Mouse (Mus musculus) midbrain, postnatal 0 days (tissue): Measurements from ENCODE around the gene Nrip2. TPM values are rescaled to one million over a fixed set of nuclear protein-coding genes. Genes with fewer than 3 reads are reported as not detected.

Experiments
- ATAC-seq: fragments of 200-750 bp; cut with Nextera tagmentation; 2 replicates; pipeline ENCODE4 v1.8.0; 2017; ENCODE audit warnings: moderate number of reproducible peaks, mild to moderate bottlenecking, moderate TSS enrichment, moderate library complexity; ENCODE audit not compliant: low FRiP score
- DNase-seq: peaks from one replicate; pipeline ENCODE4 v3.0.0-alpha.2; 2015; ENCODE audit warnings: low spot score
- H3K27ac ChIP-seq: fragments of 300-500 bp; sonication (generic); 2 replicates; pipeline ENCODE4 v1.5.1; 2014; ENCODE audit warnings: low read depth, mild to moderate bottlenecking, low read length, mixed read lengths
- H3K27me3 ChIP-seq: fragments of 300-500 bp; sonication (generic); 2 replicates; pipeline ENCODE4 v1.6.1; 2014; ENCODE audit warnings: low read length, control low read depth, mixed read lengths; ENCODE audit not compliant: insufficient read depth
- H3K36me3 ChIP-seq: fragments of 300-500 bp; sonication (generic); 2 replicates; pipeline ENCODE4 v1.6.1; 2014; ENCODE audit warnings: low read length, control low read depth, mixed read lengths; ENCODE audit not compliant: insufficient read depth
- H3K4me1 ChIP-seq: fragments of 300-500 bp; sonication (generic); 2 replicates; pipeline ENCODE4 v1.6.1; 2014; ENCODE audit warnings: mild to moderate bottlenecking, control low read depth, antibody characterized with exemption, low read length, mixed read lengths; ENCODE audit not compliant: insufficient read depth
- H3K4me2 ChIP-seq: fragments of 300-500 bp; sonication (generic); 2 replicates; pipeline ENCODE4 v1.6.1; 2014; ENCODE audit warnings: low read depth, mild to moderate bottlenecking, low read length, mixed read lengths; ENCODE audit not compliant: poor library complexity, severe bottlenecking
- H3K4me3 ChIP-seq: fragments of 300-500 bp; sonication (generic); 2 replicates; pipeline ENCODE4 v1.5.1; 2014; ENCODE audit warnings: low read depth, mild to moderate bottlenecking, low read length, moderate library complexity
- H3K9ac ChIP-seq: fragments of 300-500 bp; sonication (generic); replicated peaks from 2 replicates; pipeline ENCODE4 v1.6.1; 2014; ENCODE audit warnings: mild to moderate bottlenecking, low read length, moderate library complexity, mixed read lengths; ENCODE audit not compliant: poor library complexity, severe bottlenecking
- H3K9me3 ChIP-seq: fragments of 300-500 bp; sonication (generic); 2 replicates; pipeline ENCODE4 v1.6.1; 2016; ENCODE audit warnings: low read length, control low read depth
- CTCF ChIP-seq: IDR thresholded peaks from 2 replicates; pipeline ENCODE4 v1.5.1; 2016; ENCODE audit warnings: antibody characterized with exemption, mild to moderate bottlenecking
- WGBS: fragments of 180-500 bp; shearing (Covaris S2); extraction: QIAGEN DNeasy Blood & Tissue Kit; methylation state at CpG from one replicate; pipeline ENCODE4 v1.1.7; 2014; 5-methylcytosine and 5-hydroxymethylcytosine counted together
- polyA plus RNA-seq: library from polyadenylated mRNA; unstranded; fragments of >200 nt; fragmentation: Nextera tagmentation; extraction: Ambion mirVana; gene quantifications from 2 replicates; pipeline ENCODE4 v1.2.1, GENCODE M21; 2015
- total RNA-seq: library from RNA; depleted of rRNA; stranded (reverse); fragments of >200 nt; gene quantifications from 2 replicates; pipeline ENCODE4 v1.2.3, GENCODE M21; 2014

Nrip2 gene
- total and polyA plus RNA-seq, 2 experiments from 2014 or later, result 11.6 to 13.0 TPM

DNA sequence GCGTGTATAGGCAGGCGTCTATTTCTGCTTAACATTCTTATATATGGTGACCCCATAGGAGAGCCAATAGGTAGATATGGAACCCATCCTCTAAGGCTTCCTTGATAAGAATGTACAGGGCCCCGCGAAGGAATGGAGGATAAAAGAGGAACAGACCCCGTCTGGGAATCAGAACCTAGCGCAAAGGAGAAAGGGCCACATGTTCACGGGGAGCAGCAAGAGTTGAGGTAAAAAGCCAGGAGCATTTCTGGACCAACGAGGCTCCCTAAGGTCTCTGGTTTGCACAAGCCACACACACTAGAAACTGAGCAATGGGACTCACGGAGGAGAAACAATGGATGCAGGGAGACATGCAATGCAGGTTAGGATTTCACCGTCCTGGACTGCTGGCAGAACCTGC lies 38.2 kb downstream of the Nrip2 start:
- Histone ChIP-seq H3K9ac (peak overlapping the region; percentile 99), H3K9me3 (no peaks in the 10 kb centered on the region), H3K36me3 (peaks cover 35% of the 10 kb centered on the region), H3K4me2 (peak overlapping the region; percentile 66), H3K27me3 (no peaks in the 10 kb centered on the region), H3K27ac (peak overlapping the region; percentile 94), H3K4me1 (peaks cover 5% of the 10 kb centered on the region; the same call in 1 of the 2 replicates), H3K4me3 (peak overlapping the region; percentile 98)
- 4% methylated on average over 10 of the region's 10 CpGs for WGBS
- ATAC-seq (no peak), DNase-seq (no peak)
- no peak for TF ChIP-seq CTCF

DNA sequence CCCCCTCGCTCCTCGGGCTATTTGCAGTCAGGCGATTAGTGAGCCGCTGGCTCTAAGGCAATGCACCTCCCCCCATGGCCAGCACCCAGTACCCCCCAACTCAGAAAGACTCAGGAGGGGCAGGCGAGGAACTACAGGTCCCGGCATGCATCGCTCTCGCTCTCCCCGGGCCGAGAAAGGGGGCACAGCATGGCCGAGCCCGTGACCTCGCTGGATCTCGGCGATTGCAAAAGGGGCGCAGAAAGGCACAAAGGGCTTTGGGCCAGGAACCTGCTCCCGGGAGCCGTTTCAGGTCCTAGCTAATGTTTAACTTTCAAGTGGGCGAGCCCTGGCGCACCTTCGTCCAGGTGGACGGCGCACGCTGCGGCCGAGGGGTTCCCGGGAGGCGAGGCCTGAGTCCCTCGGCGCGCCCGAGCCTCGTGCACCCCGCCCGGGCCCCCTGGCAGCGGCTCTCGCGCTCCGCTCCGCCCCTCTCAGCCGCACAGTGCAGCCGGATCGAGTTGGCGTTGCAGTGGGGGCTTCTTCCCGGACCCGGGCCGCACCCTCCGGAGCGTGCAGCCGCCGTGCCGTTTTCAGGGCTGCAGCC lies 38.7 kb downstream of the Nrip2 start:
- Histone ChIP-seq H3K9me3 (no peaks in the 10 kb centered on the region), H3K27me3 (no peaks in the 10 kb centered on the region), H3K4me2 (peak overlapping the region; percentile 66), H3K4me3 (peak overlapping the region; percentile 98), H3K4me1 (peaks cover 5% of the 10 kb centered on the region; the same call in 1 of the 2 replicates), H3K9ac (peak overlapping the region; percentile 99), H3K36me3 (peaks cover 30% of the 10 kb centered on the region), H3K27ac (peak overlapping the region; percentile 94)
- under 1% methylated on average over 50 of the region's 52 CpGs for WGBS
- DNase-seq (peak; percentile 79), ATAC-seq (peak; percentile 75)
- no peak for TF ChIP-seq CTCF

DNA sequence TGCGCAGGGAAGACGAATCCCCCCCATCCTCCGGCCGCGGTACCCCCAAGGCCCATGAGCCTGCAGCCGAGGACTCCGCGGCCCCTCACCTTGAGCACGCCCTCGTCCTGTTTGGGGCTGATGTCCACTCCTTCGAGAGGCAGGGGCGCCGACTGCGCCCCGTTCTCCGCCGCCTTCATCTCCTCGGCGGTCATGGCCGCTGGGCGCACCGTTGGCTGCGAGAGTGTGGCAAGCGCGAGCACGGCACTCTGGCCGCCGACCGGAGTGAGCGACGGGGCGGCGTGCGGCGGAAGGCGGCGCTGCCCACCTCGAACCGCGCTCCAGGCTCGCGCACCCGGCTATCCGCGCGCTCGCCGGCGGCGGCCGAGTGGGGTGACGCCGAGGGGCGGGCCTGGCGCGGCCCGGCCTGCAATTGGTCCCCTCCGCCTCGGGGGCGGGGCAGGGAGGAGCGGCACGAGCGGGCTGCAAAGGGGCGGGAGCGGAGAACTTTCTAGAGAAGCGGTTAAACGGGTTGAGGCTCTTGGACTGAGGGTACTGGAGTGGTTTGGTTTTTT lies 39.3 kb downstream of the Nrip2 start, which contains the start of gene Fkbp4:
Gene Fkbp4 (minus strand): TSS at position 361 of the 554 bp plus-strand sequence.
- peak; percentile 95 for DNase-seq

DNA sequence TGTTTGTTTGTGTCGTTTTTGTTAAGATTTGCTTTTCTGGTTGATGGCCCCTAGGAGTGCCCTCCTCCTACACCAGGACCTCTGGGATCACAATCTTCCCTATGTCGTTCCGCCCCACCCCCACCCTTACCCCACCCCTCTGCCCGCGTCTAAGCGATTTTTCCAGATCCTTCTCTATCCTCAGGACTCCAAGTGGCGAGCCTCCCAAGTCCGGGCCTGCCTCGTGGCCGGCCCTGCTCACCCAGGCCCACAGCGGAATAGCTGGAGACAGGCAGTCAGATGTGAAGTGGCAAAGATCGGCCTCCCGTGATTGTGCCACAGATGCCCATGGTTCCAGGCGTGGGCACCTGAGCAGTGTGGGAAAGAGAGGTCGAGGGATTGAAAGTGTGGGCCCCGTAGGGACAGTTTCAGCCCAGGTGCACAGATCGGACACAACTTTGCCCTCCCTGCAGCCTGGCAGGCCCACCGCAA lies 39.8 kb downstream of the Nrip2 start:
- peak overlapping the region; percentile 98 for H3K4me3 ChIP-seq
- H3K36me3 ChIP-seq, result peaks cover 19% of the 10 kb centered on the region
- ATAC-seq (peak; percentile 48; the same call in 1 of the 2 replicates), DNase-seq (no peak)
- H3K27ac ChIP-seq, result no peak overlapping the region
- 24% methylated on average over 18 of the region's 18 CpGs for WGBS
- no peak for TF ChIP-seq CTCF
- peak overlapping the region; percentile 99; the same call in 1 of the 2 replicates for H3K9ac ChIP-seq
- H3K4me1 ChIP-seq, result peaks cover 5% of the 10 kb centered on the region; the same call in 1 of the 2 replicates
- H3K27me3 ChIP-seq, result no peaks in the 10 kb centered on the region
- peak overlapping the region; percentile 66 for H3K4me2 ChIP-seq
- no peaks in the 10 kb centered on the region for H3K9me3 ChIP-seq

More for the DNA sequence above, 39.3 kb downstream of the Nrip2 start, which contains the start of gene Fkbp4:
- H3K4me3 ChIP-seq, result peak within 1 kb of the TSS; percentile 98
- peaks cover 5% of the 10 kb centered on the region; the same call in 1 of the 2 replicates for H3K4me1 ChIP-seq
- peak within 1 kb of the TSS; percentile 66 for H3K4me2 ChIP-seq
- under 1% methylated on average over 62 of the region's 67 CpGs for WGBS
- H3K36me3 ChIP-seq, result peaks cover 25% of the 10 kb centered on the region
- H3K27ac ChIP-seq, result peak within 1 kb of the TSS; percentile 94
- no peaks in the 10 kb centered on the region for H3K27me3 ChIP-seq
- no peaks in the 10 kb centered on the region for H3K9me3 ChIP-seq
- H3K9ac ChIP-seq, result peak within 1 kb of the TSS; percentile 99
- ATAC-seq, result peak; percentile 93
- peak; percentile 44 for TF ChIP-seq CTCF

DNA sequence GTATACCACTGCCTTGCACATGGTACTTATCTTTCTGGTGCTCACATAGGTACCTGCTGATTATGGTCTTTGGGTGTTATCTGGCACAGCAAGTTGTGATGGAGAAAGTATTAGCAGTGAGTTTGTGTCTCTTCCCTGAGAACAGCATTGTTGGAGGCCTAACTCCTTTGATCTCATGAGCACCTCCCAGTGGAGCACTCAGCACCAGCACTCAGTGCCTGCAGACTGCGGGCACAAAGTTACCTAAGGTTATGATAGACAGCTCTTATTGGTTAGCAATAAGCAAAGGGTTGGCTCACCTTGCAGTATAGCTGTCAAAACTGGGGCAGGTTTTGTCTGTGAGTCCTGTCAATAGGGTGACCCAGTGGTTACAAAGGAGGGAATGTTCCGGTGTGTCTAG lies 41.1 kb downstream of the Nrip2 start:
- 92% methylated on average over 2 of the region's 2 CpGs for WGBS
- H3K9ac ChIP-seq, result no peak overlapping the region
- ATAC-seq (no peak), DNase-seq (no peak)
- H3K9me3 ChIP-seq, result no peaks in the 10 kb centered on the region
- H3K27ac ChIP-seq, result no peak overlapping the region
- peaks cover 5% of the 10 kb centered on the region; the same call in 1 of the 2 replicates for H3K4me1 ChIP-seq
- no peak overlapping the region for H3K4me3 ChIP-seq
- no peak for TF ChIP-seq CTCF
- H3K36me3 ChIP-seq, result peaks cover 7% of the 10 kb centered on the region
- H3K4me2 ChIP-seq, result no peak overlapping the region
- no peaks in the 10 kb centered on the region for H3K27me3 ChIP-seq
